Mouse (Mus musculus): ENCODE data around the gene Ppp1ca.

Ppp1ca gene

DNA sequence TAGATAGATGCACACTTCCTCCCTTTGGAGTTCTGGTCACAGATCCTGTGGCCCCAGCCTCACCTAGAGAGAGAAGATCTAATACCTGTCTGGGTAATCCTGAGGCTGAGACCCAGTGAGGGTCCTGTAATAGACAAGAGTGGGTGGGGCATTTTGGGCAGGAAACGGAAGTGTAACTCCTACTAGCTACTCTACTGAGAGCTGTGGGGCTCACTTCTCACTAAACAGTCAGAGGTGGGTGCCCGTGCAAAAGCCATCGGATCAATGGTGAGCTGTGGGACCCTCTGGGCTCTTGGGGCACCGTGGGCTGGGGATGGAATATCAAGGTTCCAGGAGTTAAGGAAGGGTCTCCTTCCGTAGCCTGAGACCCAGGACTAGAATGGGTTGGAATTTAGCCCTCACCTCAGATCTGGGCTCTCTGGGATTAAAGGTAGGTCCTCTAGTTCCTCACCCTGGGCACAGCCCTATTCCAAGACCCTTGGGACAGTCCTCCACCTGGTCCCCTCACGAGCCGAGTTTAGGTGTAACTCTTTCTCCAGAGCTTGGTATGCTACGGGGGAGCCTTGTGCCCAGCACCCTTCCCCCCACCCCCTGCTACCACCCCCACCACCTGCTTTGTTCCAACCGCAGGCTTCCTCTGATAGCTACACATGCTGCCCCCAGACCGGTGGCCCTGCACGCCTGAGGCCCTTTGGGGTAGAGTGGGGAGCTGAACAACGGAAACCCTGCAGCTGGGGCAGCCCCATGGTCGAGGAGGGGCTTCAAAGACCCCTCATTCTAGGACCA, 37.2 kb upstream of the Ppp1ca start:
- in situ Hi-C loops (cut with MboI, MseI), result no loop called here

- in situ Hi-C loops (cut with MboI, MseI), result no loop called here
Observed at GRCm38 (mm10) chr19:4155223-4156072, 36.4 kb upstream of the Ppp1ca start.

- in situ Hi-C loops (cut with MboI, MseI), result no loop called here
Observed at GRCm38 (mm10) chr19:4156073-4156579, 35.7 kb upstream of the Ppp1ca start.

- in situ Hi-C loops (cut with MboI, MseI), result no loop called here
Observed at GRCm38 (mm10) chr19:4156771-4157170, 35.1 kb upstream of the Ppp1ca start.

DNA sequence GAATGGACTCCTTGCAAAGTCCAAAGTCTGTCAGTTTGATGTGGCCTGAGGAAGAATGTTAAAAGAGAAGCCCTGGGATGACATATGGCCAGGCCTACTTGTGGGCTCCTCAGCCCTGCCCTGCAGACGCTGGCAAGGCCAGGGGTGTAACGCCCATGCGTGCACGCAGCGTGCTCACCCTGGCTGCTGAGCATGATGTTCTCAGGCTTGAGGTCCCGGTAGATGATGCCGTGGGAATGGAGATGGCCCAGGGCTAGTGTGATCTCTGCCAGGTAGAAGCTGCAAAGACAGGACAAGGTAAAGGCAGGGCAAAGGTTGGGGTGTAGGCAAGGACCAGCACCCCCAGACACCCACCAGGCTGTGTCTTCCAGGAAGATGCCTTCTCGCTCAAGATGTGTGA, 32.8 kb upstream of the Ppp1ca start:
- in situ Hi-C loops (cut with MboI, MseI), result no loop called here

GRCm38 (mm10) chr19:4162646-4163542, 29.0 kb upstream of the Ppp1ca start, which contains the start of gene Rps6kb2:
TSS of gene Rps6kb2 (minus strand) at chr19:4163354.
- in situ Hi-C loops (cut with MboI, MseI), result no loop called here

DNA sequence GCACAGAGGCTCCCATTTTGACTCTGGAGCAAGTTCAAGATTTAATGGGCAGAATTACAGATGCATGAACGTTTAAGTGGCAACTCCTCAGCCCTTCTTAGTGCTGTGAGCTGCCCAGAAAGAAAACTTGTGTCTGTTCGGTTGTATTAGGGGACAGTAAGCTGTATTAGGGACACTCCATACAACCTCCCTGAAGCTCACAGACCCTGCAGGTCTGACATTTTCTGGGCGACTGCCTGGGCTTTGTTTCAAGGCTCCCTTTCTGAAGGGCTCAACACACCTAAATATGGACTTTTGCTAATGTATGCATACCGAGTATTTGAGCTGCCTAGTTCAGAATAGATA, 28.4 kb upstream of the Ppp1ca start:
- in situ Hi-C loops (cut with MboI, MseI), result no loop called here

DNA sequence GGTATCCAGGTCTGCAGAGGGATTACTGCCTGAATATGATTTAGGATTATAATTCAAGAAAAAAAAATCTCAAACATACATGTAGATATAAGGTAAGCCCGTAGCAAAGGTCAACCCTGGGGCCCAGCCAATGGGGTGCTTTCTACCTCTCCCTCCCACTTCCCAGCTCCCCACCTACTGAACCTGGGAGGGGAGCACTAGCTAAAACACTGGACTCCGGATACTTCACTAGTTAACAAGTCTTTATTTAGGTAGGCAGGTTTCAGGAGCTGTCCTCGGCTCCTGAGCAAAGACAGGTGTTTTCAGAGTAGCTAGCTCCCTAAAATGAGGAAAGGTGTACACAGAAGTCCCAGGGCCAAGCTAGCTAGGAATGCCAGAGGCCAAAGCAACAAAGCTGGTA, 27.8 kb upstream of the Ppp1ca start:
- in situ Hi-C loops (cut with MboI, MseI), result no loop called here

DNA sequence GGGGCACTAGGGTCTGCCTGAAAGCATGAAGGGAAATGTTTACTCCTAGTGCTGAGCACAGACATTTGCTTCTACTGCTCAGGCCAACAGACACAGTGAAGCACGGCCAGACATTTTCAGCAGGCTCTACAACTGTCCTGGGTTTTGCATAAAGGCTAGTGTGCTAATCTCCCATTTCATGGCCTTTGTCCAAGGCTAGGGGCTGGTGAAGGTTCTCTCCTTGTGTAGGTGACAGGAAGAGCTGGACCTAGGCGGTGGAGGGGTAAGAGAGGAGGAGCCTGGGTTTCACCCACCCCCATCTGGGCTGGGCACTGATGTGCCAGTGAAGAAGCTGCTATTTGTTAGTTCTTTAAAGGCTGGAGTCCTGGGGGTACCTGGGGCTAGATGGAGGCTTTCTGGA, 27.1 kb upstream of the Ppp1ca start:
- in situ Hi-C loops (cut with MboI, MseI), result no loop called here

DNA sequence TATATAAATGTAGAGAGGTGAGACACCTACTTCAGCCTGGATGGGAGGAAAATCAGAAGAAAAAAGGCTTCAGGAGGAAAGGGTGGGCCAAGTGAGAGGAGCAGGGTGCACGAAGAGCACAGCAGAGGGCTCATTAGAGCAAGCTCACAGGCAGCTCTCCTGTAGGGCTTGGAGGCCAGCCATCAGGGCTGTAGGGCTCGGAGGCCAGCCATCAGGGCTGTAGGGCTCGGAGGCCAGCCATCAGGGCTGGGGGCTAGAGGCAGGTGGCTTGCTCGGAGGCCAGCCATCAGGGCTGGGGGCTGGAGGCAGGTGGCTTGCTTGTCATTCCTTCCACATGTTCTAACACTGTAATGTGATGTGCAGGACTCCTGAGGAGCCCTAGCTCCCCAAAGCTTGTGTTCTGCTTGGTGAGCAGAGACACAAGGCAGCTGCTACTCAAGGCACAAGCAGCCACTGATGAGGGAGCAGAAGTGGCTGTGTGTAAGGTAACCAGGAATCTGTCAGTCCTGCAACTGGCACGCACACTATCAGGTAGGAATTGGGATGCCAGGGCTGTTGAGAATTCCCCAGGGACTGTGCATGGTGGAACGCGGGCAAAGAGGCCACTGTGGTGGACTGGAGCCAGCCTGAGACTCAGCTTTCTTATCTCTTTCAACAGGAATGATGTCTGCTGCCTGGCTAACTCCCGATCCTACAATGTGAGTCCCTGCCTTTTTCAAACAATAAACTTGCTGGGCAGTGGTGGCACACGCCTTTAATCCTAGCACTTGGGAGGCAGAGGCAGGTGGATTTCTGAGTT, 25.0 kb upstream of the Ppp1ca start:
- in situ Hi-C loops (cut with MboI, MseI), result no loop called here

GRCm38 (mm10) chr19:4169378-4169784, 22.5 kb upstream of the Ppp1ca start:
- in situ Hi-C loops (cut with MboI, MseI), result no loop called here

DNA sequence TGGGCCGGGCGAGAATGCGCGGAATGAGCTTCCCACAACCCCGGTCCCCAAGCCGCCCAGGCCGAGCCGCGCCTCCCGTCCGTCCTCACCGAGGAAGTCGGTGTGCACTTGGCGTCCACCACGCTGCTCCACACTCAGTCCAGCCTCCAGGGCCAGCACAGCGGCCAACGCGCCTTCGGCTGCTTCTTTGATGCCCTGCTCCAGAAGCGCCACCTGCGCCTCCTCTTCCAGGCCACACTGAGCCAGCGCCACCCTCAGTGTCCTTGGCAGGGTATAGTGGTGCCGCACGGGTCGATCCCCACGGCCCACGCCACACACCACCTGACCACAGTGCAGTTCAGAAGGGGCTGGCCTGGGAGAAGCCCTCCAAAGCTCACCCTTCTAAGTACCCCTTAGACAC, 22.1 kb upstream of the Ppp1ca start:
- in situ Hi-C loops (cut with MboI, MseI), result loop anchor here (10.0 kb wide), 1 partner anchor 585 kb away; no protein-coding TSS in a partner anchor

GRCm38 (mm10) chr19:4170723-4171392, 21.0 kb upstream of the Ppp1ca start:
- in situ Hi-C loops (cut with MboI, MseI), result loop anchor here (10.0 kb wide), 1 partner anchor 586 kb away; no protein-coding TSS in a partner anchor

GRCm38 (mm10) chr19:4171393-4172290, 20.2 kb upstream of the Ppp1ca start:
- in situ Hi-C loops (cut with MboI, MseI), result loop anchor here (10.0 kb wide), 1 partner anchor 587 kb away; no protein-coding TSS in a partner anchor

- in situ Hi-C loops (cut with MboI, MseI), result loop anchor here (10.0 kb wide), 1 partner anchor 588 kb away; no protein-coding TSS in a partner anchor
Observed at GRCm38 (mm10) chr19:4172925-4173324, 18.9 kb upstream of the Ppp1ca start.

GRCm38 (mm10) chr19:4175368-4175947, 16.4 kb upstream of the Ppp1ca start, which contains the start of gene Carns1:
TSS of gene Carns1 (minus strand) at chr19:4175479.
- in situ Hi-C loops (cut with MboI, MseI), result loop anchor here (10.0 kb wide), 1 partner anchor 591 kb away; no protein-coding TSS in a partner anchor

- in situ Hi-C loops (cut with MboI, MseI), result no loop called here
Observed at GRCm38 (mm10) chr19:4180411-4180810, 11.5 kb upstream of the Ppp1ca start.

DNA sequence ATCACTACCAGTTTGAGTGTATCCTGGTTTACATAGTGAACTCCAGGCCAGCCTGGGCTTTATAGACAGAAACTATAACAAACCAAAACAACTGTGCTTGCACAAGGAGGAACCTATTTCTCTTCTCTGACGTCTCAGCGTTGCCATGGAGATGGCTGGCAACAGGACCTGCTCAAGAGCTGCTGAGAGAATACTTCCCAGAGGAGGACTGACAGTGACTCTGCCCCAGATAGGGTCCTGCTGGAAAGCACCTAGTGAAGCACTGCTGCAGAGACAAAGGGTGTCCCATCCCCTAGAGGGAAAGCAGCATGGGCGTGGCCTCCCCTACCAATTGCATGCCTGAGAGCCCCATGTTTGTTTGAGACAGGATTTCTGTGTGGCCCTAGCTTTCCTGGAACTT, 10.0 kb upstream of the Ppp1ca start:
- in situ Hi-C loops (cut with MboI, MseI), result no loop called here

Measured in T-helper 1 cell (primary cell).